12 mouse cellular contexts compared by ENCODE assay signal in the genomic region with DNA sequence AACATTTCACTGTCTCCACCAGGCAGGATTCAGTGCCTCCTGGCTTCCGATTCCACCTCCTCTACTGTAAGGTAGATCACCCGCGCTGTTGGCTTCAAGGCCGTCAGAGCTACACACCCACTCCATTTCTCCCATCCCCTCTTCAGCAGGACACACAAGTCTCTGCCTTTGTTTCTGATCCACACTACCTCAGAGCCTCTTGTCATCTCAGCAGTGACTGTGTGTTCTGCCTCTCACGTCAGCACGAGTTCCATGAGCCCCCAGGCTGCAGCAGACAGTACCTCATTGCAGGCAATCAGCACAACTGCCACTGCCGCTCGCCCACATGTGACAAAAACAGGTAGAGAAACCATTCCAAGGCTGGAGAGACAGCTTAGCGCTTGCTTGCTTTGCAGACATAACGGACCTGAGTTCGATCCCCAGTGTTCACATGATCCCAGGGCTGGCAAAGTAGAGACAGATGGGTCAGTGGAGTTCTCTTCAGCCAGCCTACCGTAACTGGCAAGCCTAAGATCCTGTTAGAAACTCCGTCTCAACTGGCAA. TPM values are rescaled to one million over a fixed set of nuclear protein-coding genes. Genes with fewer than 3 reads are reported as not detected.
DNase-seq lines count a peak whose midpoint lies in the region; ATAC-seq lines count a peak whose summit lies in the region.
"Had no signal": no experiment of that assay in that cellular context is flagged by ENCODE, and none has a peak within 500 bp of the region (broad histone marks: within the 10 kb centered on the region; RNA-seq: fewer than 3 reads in every experiment).

No protein-coding gene starts in this region.

- 0 out of 2 replicates have a peak overlapping the region, but pooled peaks have one; percentile 19 for H3K9ac ChIP-seq in hindbrain, embryonic 13.5 days
- no peak overlapping the region for H3K9ac ChIP-seq in hindbrain, embryonic 12.5 days
- H3K9ac ChIP-seq: embryonic facial prominence, embryonic 13.5 days; lung, embryonic 15.5 days had no signal

- H3K9me3 ChIP-seq in hindbrain, embryonic 13.5 days = no peaks in the 10 kb centered on the region
- no peaks in the 10 kb centered on the region for H3K9me3 ChIP-seq in hindbrain, embryonic 12.5 days (replicated peaks)
- H3K9me3 ChIP-seq: embryonic facial prominence, embryonic 13.5 days; heart, embryonic 13.5 days; lung, embryonic 15.5 days had no signal

- no peak overlapping the region for H3K27ac ChIP-seq in hindbrain, embryonic 13.5 days
- H3K27ac ChIP-seq in hindbrain, embryonic 12.5 days = no peak overlapping the region
- H3K27ac ChIP-seq: embryonic facial prominence, embryonic 13.5 days; heart, embryonic 13.5 days; lung, embryonic 15.5 days had no signal

- no peak overlapping the region for H3K4me3 ChIP-seq in hindbrain, embryonic 13.5 days
- no peak overlapping the region for H3K4me3 ChIP-seq in hindbrain, embryonic 12.5 days
- H3K4me3 ChIP-seq: embryonic facial prominence, embryonic 13.5 days; heart, embryonic 13.5 days; lung, embryonic 15.5 days had no signal

- ATAC-seq in hindbrain, embryonic 13.5 days (ENCODE audit: low FRiP score) = no peak
- ATAC-seq in hindbrain, embryonic 12.5 days (ENCODE audit: low FRiP score) = no peak
- ATAC-seq: forebrain, embryonic 14.5 days had no signal

- H3K27me3 ChIP-seq in hindbrain, embryonic 13.5 days = no peaks in the 10 kb centered on the region
- H3K27me3 ChIP-seq in hindbrain, embryonic 12.5 days = no peaks in the 10 kb centered on the region
- H3K27me3 ChIP-seq: embryonic facial prominence, embryonic 13.5 days; heart, embryonic 13.5 days; lung, embryonic 15.5 days had no signal

- DNase-seq in brain, adult 2 months (ENCODE audit: low read depth, low spot score) = peak; percentile 69
- peak; percentile 31 to 43 for DNase-seq in left cerebral cortex, postnatal 14 days (ENCODE audit: low spot score in 2 of 2)
- peak; percentile 43 to 62 for DNase-seq in right cerebral cortex, adult 2 months (ENCODE audit: low spot score in 2 of 2)
- no peak for DNase-seq in spleen, adult 18-20 months
- DNase-seq in adrenal gland, postnatal 25 days = no peak
- DNase-seq: gastrocnemius, postnatal 25 days had no signal

- 86% methylated on average over 13 of the region's 13 CpGs for WGBS in hindbrain, embryonic 13.5 days
- 83% methylated on average over 13 of the region's 13 CpGs for WGBS in hindbrain, embryonic 12.5 days

- no peak overlapping the region for H3K4me2 ChIP-seq in hindbrain, embryonic 13.5 days
- no peak overlapping the region for H3K4me2 ChIP-seq in hindbrain, embryonic 12.5 days (replicated peaks)
- H3K4me2 ChIP-seq: embryonic facial prominence, embryonic 13.5 days; heart, embryonic 13.5 days; lung, embryonic 15.5 days had no signal

- H3K36me3 ChIP-seq in hindbrain, embryonic 13.5 days = no peaks in the 10 kb centered on the region
- no peaks in the 10 kb centered on the region for H3K36me3 ChIP-seq in hindbrain, embryonic 12.5 days
- H3K36me3 ChIP-seq: embryonic facial prominence, embryonic 13.5 days; heart, embryonic 13.5 days; lung, embryonic 15.5 days had no signal

- intact Hi-C loops in left cerebral cortex, postnatal 14 days (cut with DNase I) = loop anchor here (10.0 kb wide), 1 partner anchor 399 kb away; no protein-coding TSS in a partner anchor

- peaks cover 9% of the 10 kb centered on the region for H3K4me1 ChIP-seq in hindbrain, embryonic 13.5 days (replicated peaks)
- H3K4me1 ChIP-seq in hindbrain, embryonic 12.5 days = 0 out of 2 replicates have a peak, but pooled peaks cover 15% of the 10 kb centered on the region
- H3K4me1 ChIP-seq: embryonic facial prominence, embryonic 13.5 days; heart, embryonic 13.5 days; lung, embryonic 15.5 days had no signal

RNA-seq across cellular contexts. Expression of a gene that starts 11.0 kb away (rescaled TPM):
- polyA plus RNA-seq in hindbrain, embryonic 13.5 days (2015; fragmentation: Nextera tagmentation; extraction: Ambion mirVana) = 44.6 and 48.7 TPM in 2 replicates
- polyA plus RNA-seq in hindbrain, embryonic 12.5 days (2016; fragmentation: Nextera tagmentation; extraction: Ambion mirVana) = 31.5 and 32.2 TPM in 2 replicates
- 10 to 100 TPM; 12.1 to 14.3 TPM for total RNA-seq in left cerebral cortex, postnatal 14 days (2021)
- total RNA-seq in adrenal gland, postnatal 25 days (2021) = 8.1 and 10.1 TPM in 2 replicates

RNA-seq across cellular contexts. Expression of a gene that starts 39.1 kb away (rescaled TPM):
- polyA plus RNA-seq in hindbrain, embryonic 13.5 days (2015; fragmentation: Nextera tagmentation; extraction: Ambion mirVana) = 45.3 and 46.2 TPM in 2 replicates
- polyA plus RNA-seq in hindbrain, embryonic 12.5 days (2016; fragmentation: Nextera tagmentation; extraction: Ambion mirVana) = 38.3 and 47.3 TPM in 2 replicates
- total RNA-seq in left cerebral cortex, postnatal 14 days (2021) = 100 to 1,000 TPM in 1 of 2 experiments, 10 to 100 TPM in 1; 92.2 to 114 TPM
- total RNA-seq in adrenal gland, postnatal 25 days (2021) = 92.5 and 151 TPM in 2 replicates

RNA-seq across cellular contexts. Expression of a gene that starts 50.4 kb away (rescaled TPM):
- 71.6 and 72.6 TPM in 2 replicates for polyA plus RNA-seq in hindbrain, embryonic 13.5 days (2015; fragmentation: Nextera tagmentation; extraction: Ambion mirVana)
- 27.3 and 27.7 TPM in 2 replicates for polyA plus RNA-seq in hindbrain, embryonic 12.5 days (2016; fragmentation: Nextera tagmentation; extraction: Ambion mirVana)
- 100 to 1,000 TPM; 423 to 475 TPM for total RNA-seq in left cerebral cortex, postnatal 14 days (2021)
- total RNA-seq in adrenal gland, postnatal 25 days (2021) = 23.1 and 26.6 TPM in 2 replicates

Comparison
In these comparisons a context has a peak if more than half of its experiments do, and no peak if none do; other contexts are left out.
1. DNase-seq: peak in brain, adult 2 months (single experiment), left cerebral cortex, postnatal 14 days (2 of 2) and right cerebral cortex, adult 2 months (2 of 2); none in spleen, adult 18-20 months (0 of 2) and adrenal gland, postnatal 25 days (single experiment).
2. RNA of a gene that starts 50.4 kb away (total RNA-seq): 423 to 475 TPM in left cerebral cortex, postnatal 14 days; 23.1 to 26.6 TPM in adrenal gland, postnatal 25 days; every median in the first group is over 10 times any median in the second.